Mouse (Mus musculus) liver, embryonic 14.5 days (tissue): ENCODE measurements around the gene Cux2. TPM values are rescaled to one million over a fixed set of nuclear protein-coding genes. Genes with fewer than 3 reads are reported as not detected.

Experiments used
- ATAC-seq: fragments of 200-750 bp; cut with Nextera tagmentation; 2 replicates; pipeline ENCODE4 v1.8.0; 2017; ENCODE audit warnings: moderate number of reproducible peaks, mild to moderate bottlenecking, moderate library complexity; ENCODE audit not compliant: insufficient read depth
- DNase-seq, 3 experiments: peaks; one replicate each; pipeline ENCODE4 v3.0.0-alpha.2; 2012 to 2013; ENCODE audit warnings: low read depth in 3 of 3, low spot score in 3 of 3
- H3K27ac ChIP-seq: fragments of 300-500 bp; sonication (generic); 2 replicates; pipeline ENCODE4 v1.5.1; 2014; ENCODE audit warnings: moderate library complexity, mild to moderate bottlenecking, control low read depth, inconsistent platforms
- H3K27me3 ChIP-seq: fragments of 300-500 bp; sonication (generic); 2 replicates; pipeline ENCODE4 v1.6.1; 2014; ENCODE audit warnings: mild to moderate bottlenecking, low read length, moderate library complexity; ENCODE audit not compliant: control insufficient read depth, insufficient read depth
- H3K36me3 ChIP-seq: fragments of 300-500 bp; sonication (generic); replicated peaks from 2 replicates; pipeline ENCODE4 v1.6.1; 2014; ENCODE audit warnings: low read depth; ENCODE audit not compliant: control insufficient read depth, insufficient read depth
- H3K4me1 ChIP-seq, 2 experiments: fragments of 200-500 bp in 1 of 2; fragments of 300-500 bp in 1 of 2; sonication (generic) in 1 of 2; replicated peaks; 2 replicates each; pipeline ENCODE4 v1.6.1; 2012 to 2014; ENCODE audit warnings: antibody characterized with exemption in 1 of 2, inconsistent platforms in 1 of 2, low read length in 1 of 2; ENCODE audit not compliant: control insufficient read depth in 2 of 2, insufficient read depth in 2 of 2
- H3K4me2 ChIP-seq: fragments of 300-500 bp; sonication (generic); 2 replicates; pipeline ENCODE4 v1.6.1; 2014; ENCODE audit warnings: low read depth, mild to moderate bottlenecking, control low read depth, moderate library complexity
- H3K4me3 ChIP-seq, 2 experiments: fragments of 200-500 bp in 1 of 2; fragments of 300-500 bp in 1 of 2; sonication (generic) in 1 of 2; 2 replicates each; pipeline ENCODE4 v1.5.1; 2012 to 2014; ENCODE audit warnings: low read depth in 2 of 2, low read length in 2 of 2, mild to moderate bottlenecking in 2 of 2, control low read depth in 1 of 2, inconsistent platforms in 1 of 2, moderate library complexity in 1 of 2; ENCODE audit not compliant: insufficient read depth in 1 of 2
- H3K9ac ChIP-seq: fragments of 300-500 bp; sonication (generic); replicated peaks from 2 replicates; pipeline ENCODE4 v1.6.1; 2014; ENCODE audit warnings: mild to moderate bottlenecking, control low read depth, moderate library complexity
- H3K9me3 ChIP-seq: fragments of 300-500 bp; sonication (generic); 2 replicates; pipeline ENCODE4 v1.6.1; 2016; ENCODE audit warnings: low read length, mixed read lengths; ENCODE audit not compliant: control insufficient read depth
- CTCF ChIP-seq: IDR thresholded peaks from 2 replicates; pipeline ENCODE4 v1.5.1; 2016; ENCODE audit warnings: antibody characterized with exemption, low read depth, control low read depth
- EP300 ChIP-seq: IDR thresholded peaks from 2 replicates; pipeline ENCODE4 v1.6.1; 2016; ENCODE audit warnings: antibody characterized with exemption, low read depth
- WGBS: fragments of 180-500 bp; shearing (Covaris S2); extraction: QIAGEN DNeasy Blood & Tissue Kit; methylation state at CpG from one replicate; pipeline ENCODE4 v1.1.7; 2014; ENCODE audit not compliant: insufficient replicate concordance; 5-methylcytosine and 5-hydroxymethylcytosine counted together
- polyA plus RNA-seq, 2 experiments: library from polyadenylated mRNA; depleted of rRNA in 1 of 2; stranded (reverse) in 1 of 2; unstranded in 1 of 2; fragments of >200 nt; fragmentation: Nextera tagmentation in 1 of 2; extraction: Ambion mirVana in 1 of 2; gene quantifications; 2 replicates each; pipeline versions ENCODE4 v1.2.1 to v1.2.3; 2012 to 2014

The Cux2 gene
- polyA plus RNA-seq, 2 experiments: 1.0 to 1.4 TPM

- H3K4me2 ChIP-seq: no peak overlapping the region
- DNase-seq (no peak), ATAC-seq (no peak)
- no peak overlapping the region for H3K9ac ChIP-seq
- no peak overlapping the region for H3K4me3 ChIP-seq
- H3K36me3 ChIP-seq: no peaks in the 10 kb centered on the region
- 76% methylated on average over 5 of the region's 5 CpGs for WGBS
- no peak for TF ChIP-seq CTCF
- no peak for TF ChIP-seq EP300
- H3K4me1 ChIP-seq: no peaks in the 10 kb centered on the region; a peak in 1 of 4 replicates
- H3K9me3 ChIP-seq: no peaks in the 10 kb centered on the region
- no peaks in the 10 kb centered on the region for H3K27me3 ChIP-seq
- H3K27ac ChIP-seq: no peak overlapping the region
Observed at GRCm38 (mm10) chr5:121967520-121967919, 82.4 kb downstream of the Cux2 start.

GRCm38 (mm10) chr5:121966940-121967339 lies 83.0 kb downstream of the Cux2 start:
- H3K36me3 ChIP-seq: no peaks in the 10 kb centered on the region
- WGBS: 37% methylated on average over 16 of the region's 16 CpGs
- no peak overlapping the region for H3K4me2 ChIP-seq
- no peak overlapping the region for H3K27ac ChIP-seq
- ATAC-seq (no peak), DNase-seq (no peak)
- H3K4me1 ChIP-seq: no peaks in the 10 kb centered on the region; a peak in 1 of 4 replicates
- H3K9ac ChIP-seq: no peak overlapping the region
- H3K27me3 ChIP-seq: no peaks in the 10 kb centered on the region
- no peaks in the 10 kb centered on the region for H3K9me3 ChIP-seq
- TF ChIP-seq EP300 (no peak), CTCF (no peak)
- H3K4me3 ChIP-seq: no peak overlapping the region

- Histone ChIP-seq H3K27ac (no peak overlapping the region), H3K4me1 (no peaks in the 10 kb centered on the region; a peak in 1 of 4 replicates), H3K4me2 (no peak overlapping the region), H3K9me3 (no peaks in the 10 kb centered on the region), H3K4me3 (no peak overlapping the region), H3K9ac (no peak overlapping the region), H3K36me3 (no peaks in the 10 kb centered on the region), H3K27me3 (no peaks in the 10 kb centered on the region)
- TF ChIP-seq CTCF: no peak
- no peak for TF ChIP-seq EP300
- ATAC-seq: no peak
- no peak for DNase-seq
- WGBS: 61% methylated on average over 10 of the region's 10 CpGs
Observed at GRCm38 (mm10) chr5:121962974-121963373, 86.9 kb downstream of the Cux2 start.

DNA sequence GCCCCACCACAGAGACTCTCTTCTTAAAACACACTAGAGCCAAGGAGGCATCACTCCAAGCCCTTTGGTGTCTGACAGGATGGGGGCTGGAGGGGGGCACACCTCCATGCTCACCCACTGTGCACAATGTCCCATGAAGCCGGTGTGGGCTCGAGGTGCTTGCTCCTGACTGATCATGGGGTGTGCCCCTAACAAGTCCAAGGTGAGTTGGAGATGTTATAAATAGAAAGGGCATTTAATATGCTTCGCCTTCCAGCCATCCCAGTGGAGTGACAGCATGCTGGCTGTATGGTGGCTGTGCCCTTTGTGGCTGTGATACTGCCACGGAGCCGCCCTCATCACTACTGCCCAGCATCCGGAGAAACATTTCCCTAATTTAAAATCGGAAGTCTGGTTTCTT lies 87.5 kb downstream of the Cux2 start:
- DNase-seq: no peak
- TF ChIP-seq CTCF (no peak), EP300 (no peak)
- Histone ChIP-seq H3K4me2 (no peak overlapping the region), H3K4me3 (no peak overlapping the region), H3K27me3 (no peaks in the 10 kb centered on the region), H3K27ac (no peak overlapping the region), H3K9ac (no peak overlapping the region), H3K36me3 (no peaks in the 10 kb centered on the region), H3K4me1 (no peaks in the 10 kb centered on the region; a peak in 1 of 4 replicates), H3K9me3 (no peaks in the 10 kb centered on the region)
- 62% methylated on average over 7 of the region's 7 CpGs for WGBS
- ATAC-seq: no peak

DNA sequence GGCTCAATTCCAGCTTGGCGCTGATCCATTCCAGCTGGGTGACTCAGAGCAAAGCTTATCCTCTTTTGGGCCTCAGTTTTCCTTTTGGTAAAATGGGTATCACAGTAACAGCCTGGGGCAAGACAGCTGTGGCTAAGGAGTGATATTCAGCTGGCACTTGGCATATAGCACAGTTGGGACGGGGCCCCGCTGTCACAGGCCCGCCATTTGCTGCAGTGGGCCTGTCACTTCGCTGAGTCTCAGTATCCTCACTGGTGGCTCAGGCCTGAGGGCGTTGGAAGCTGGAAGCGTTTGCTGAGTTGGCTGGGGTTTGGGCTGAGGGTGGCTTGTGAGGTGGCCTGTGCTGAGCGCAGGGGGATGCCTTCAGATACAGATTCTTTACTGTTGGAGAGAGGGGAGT lies 88.6 kb downstream of the Cux2 start:
- H3K4me1 ChIP-seq: no peaks in the 10 kb centered on the region
- no peaks in the 10 kb centered on the region for H3K36me3 ChIP-seq
- no peak overlapping the region for H3K4me2 ChIP-seq
- H3K4me3 ChIP-seq: no peak overlapping the region
- no peak for DNase-seq
- ATAC-seq: no peak
- H3K9me3 ChIP-seq: no peaks in the 10 kb centered on the region
- no peak overlapping the region for H3K9ac ChIP-seq
- WGBS: 70% methylated on average over 8 of the region's 8 CpGs
- no peaks in the 10 kb centered on the region for H3K27me3 ChIP-seq
- TF ChIP-seq EP300: no peak
- TF ChIP-seq CTCF: no peak
- H3K27ac ChIP-seq: no peak overlapping the region

DNA sequence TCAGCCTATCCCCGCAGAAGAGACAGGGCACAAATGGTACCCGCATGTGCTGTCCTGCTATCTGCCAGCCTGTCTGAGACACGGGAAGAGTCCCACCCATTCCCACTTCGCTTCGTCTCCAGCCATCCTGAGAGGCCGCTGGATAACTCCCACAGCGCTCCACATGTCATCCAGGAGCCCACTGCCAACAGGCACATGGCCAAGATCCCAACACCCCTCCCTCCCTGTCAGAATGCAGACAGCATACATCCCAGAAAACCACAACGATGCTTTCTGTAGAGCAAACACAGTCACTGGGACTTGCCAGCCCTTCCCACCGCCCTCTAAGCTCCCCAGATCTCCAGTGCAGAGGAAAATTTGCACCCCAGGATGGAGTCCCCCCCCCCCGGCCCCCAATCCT lies 90.2 kb downstream of the Cux2 start:
- ATAC-seq: no peak
- WGBS: 59% methylated on average over 10 of the region's 10 CpGs
- Histone ChIP-seq H3K4me2 (no peak overlapping the region), H3K27ac (no peak overlapping the region), H3K4me1 (no peaks in the 10 kb centered on the region), H3K27me3 (no peaks in the 10 kb centered on the region), H3K9me3 (no peaks in the 10 kb centered on the region), H3K9ac (no peak overlapping the region), H3K36me3 (no peaks in the 10 kb centered on the region), H3K4me3 (no peak overlapping the region)
- TF ChIP-seq EP300: no peak
- TF ChIP-seq CTCF: no peak
- DNase-seq: no peak
